Mouse (Mus musculus): Measurements from ENCODE around the gene Mmp8. TPM values are rescaled to one million over a fixed set of nuclear protein-coding genes. Genes with fewer than 3 reads are reported as not detected.
A peak's percentile ranks its signal among the peaks of the same experiment; 100 is the strongest.

Mmp8 gene
- total RNA-seq (2021) = 1 to 10 TPM; 1.1 to 2.6 TPM
- long read RNA-seq, experiment 1, partial matches to known transcripts = 0 of 5 reads
- long read RNA-seq, experiment 1, other reads (novel, unspliced or antisense) = 2 of 5 reads
- long read RNA-seq, experiment 2, partial matches to known transcripts = 0 of 2 reads
- long read RNA-seq, experiment 2, other reads (novel, unspliced or antisense) = 1 of 2 reads

DNA sequence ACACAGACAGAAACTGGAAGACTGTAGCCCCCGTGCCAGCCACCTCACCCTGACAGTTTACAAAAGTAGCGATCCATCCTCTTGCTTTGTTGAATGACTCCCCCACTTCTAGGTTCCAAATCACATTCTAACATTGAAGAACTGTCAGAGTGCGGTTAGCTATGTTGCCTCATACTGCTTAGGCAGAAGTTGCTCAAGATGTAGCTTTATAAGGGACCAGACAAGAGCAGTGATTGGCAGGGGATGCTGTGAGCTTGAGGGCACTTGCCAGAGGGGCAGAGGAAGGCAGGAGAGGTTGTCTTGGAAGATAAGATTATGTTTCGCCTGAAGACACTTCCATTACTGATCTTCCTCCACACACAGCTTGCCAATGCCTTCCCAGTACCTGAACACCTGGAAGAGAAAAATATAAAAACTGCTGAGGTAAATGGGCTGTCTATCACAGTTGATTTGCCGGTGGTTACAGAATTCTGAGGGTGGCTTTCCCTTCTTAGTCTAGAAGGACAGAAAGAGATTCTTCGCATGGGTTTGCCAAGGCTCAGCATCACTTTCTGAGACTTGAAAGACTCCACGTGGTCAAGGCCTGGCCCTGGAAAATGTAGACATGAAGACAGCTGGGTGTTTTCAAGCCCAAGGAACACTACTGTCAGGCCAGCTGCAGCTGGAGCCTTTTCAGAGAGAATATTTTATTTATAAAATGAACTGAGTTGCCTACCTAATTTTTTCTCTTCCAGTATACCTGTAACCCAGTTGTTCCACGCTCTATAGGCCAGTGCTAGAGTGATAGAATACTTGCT lies at the start of gene Mmp8:
Gene Mmp8 (plus strand): TSS at position 236 of the 797 bp plus-strand sequence.
- DNase-seq = no peak

DNA sequence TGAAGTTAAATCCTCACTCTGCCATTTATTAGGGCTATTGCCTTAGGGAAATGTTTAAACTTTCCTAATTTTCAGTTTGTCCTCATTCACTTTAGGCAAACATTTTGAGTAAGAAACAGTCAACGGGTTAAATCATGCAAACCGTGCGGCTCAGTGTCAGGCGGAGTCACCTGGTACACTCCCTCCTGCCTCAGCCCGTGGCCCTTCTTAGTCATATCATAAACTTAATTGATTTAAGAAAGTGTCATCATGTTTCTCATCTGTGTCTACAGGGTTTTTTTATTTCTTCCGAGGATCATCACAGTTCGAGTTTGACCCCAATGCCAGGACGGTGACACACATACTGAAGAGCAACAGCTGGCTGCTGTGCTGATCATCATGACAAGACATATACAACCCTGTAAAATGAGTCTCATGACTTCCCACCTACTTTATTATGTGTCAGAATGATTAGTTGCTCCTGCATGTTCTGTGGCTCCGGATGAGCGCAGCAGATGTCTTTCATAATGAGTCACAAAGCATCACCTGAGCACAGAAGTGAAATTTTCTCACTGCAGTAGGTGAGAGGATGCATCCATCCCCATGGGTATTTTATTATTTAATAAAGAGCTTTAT lies 48.5 kb upstream of the Mmp8 start:
- DNase-seq = no peak

DNA sequence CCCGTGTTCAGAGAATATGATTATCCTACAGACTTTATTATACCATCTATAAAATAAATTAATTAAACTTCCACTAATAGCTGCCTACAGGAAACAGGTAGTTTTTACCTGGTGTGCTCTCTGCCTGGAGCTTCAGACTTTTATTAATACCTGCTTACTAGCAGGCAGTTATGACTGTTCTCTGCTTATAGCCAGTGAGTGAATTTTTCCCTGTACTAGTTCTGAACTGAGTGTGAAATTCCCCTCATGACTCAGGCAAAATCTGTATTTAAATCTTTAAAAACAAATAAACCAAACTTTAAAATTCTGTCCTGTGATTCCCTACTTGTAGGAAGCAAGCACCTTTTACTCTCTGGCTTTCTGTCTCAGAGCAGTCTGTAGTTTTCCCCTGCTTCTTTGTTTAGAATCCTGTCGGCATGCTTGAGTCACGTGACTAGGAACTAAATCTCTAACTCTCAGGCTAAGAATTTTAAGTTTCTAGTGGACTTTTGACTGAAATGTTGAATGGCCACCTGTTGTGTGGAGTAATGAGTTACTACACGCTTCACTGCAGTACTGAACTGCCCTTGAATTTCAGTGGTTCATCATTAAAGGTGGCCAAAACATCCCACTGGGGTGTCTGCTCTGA lies 40.2 kb upstream of the Mmp8 start:
- DNase-seq = no peak

DNA sequence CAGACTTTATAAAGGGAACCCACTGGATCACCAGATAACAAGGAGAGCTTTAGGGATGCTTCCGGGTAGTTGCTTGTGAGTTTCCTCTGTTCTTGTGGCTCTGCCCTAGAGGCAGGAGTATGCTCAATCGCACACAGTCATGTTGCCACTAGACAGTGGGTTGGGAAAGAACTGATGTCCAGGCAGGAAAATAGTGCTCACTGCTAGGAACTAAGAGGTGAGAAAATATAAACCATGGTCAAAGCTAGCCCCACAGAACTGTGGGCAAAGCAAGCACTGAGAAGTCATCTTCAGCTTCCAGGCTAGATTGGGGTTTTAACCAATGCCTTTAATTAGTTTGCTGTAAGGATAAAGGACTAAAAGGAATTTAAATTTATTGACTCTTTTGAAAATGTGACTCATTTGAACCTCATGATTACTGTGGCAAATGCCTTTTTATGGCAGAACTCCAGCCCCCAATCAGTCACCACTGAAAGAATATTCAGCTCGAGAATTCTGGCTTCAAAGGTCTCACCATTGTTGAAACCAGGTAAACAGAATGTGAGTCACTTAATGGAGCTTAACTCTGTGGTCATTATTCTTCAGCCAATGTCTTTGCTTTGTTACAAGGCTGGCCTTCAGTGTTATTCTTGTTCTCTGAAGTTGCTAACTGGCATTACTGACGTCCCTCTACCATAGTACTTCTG lies 31.9 kb upstream of the Mmp8 start:
- DNase-seq = no peak

DNA sequence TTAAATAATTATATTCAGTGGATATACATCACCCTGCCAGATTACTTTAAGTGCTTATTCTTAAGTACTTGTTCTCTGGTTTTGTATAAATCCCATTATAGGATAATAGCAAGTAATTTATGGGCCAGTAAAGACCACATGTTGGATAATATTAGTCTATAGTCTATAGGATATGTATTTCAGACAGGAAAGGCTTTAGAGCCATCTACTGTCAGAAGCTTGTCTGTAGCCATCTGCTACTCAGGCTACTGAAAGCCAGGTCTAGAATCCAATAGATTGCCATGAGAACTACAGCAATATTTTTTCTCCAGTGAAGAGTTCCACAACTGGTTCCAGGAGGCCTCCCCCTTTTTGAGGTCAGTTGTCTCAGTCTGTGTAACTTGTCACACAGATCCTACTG lies 15.5 kb upstream of the Mmp8 start:
- no peak for DNase-seq

DNA sequence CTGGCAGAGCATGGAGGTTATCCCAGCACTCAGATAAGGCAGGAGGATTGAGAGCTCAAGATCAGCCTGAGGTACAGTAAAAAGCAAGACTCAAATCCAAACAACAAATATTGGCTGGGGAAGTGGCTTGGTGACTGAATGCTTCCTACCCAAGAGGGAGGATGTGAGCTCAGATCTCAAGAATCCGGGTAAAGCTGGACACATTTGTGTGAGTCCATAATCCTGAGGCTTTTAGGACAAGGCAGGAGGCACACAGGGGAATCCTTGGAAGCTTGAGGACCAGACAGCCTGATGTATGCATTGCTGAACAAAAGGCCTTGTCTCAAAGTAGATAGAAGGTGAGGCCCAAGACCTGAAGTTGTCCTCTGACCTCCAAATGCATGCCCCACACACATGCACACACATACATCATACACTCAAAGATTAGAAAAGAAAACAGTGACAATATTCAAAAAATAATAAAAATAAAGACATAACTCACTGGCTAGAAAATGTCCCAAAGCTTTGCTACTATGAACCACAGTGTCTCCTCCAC lies 13.3 kb upstream of the Mmp8 start:
- no peak for DNase-seq

DNA sequence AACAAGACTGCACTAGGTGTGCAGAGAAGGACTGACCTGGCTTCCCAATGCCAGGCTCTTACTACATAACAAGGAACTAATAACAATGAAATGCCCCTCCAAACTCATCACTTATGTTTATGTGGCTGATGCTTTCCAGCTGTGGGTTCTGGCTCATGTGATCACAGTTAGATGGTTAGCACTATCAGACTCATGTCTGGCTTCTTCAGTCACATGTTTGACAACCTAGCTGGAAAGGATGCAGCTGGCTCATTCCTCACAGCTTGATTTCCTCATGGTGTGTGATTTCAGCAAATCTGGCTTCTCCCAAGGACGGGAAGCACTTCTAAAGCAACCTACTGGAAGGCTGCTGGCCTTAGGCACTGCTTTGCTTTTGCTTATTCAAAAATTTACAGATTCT lies 12.8 kb upstream of the Mmp8 start:
- DNase-seq = no peak

DNA sequence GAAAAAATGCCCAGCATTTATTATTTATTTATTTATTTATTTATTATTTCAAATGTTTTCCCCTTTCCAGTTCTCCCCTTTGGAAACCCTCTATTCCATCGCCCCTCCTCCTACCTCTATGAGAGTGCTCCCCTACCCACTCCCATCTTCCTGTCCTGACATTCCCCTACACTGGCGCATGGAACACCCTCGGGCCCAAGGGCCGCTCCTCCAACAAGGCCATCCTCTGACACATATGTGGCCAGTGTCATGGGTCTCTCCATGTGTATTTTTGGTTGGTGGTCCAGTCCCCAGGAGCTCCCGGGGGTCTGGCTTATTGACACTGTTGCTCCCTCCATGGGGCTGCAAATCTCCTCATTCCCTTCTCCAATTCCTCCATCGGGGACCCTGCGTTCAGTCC lies 12.3 kb upstream of the Mmp8 start:
- DNase-seq = no peak

DNA sequence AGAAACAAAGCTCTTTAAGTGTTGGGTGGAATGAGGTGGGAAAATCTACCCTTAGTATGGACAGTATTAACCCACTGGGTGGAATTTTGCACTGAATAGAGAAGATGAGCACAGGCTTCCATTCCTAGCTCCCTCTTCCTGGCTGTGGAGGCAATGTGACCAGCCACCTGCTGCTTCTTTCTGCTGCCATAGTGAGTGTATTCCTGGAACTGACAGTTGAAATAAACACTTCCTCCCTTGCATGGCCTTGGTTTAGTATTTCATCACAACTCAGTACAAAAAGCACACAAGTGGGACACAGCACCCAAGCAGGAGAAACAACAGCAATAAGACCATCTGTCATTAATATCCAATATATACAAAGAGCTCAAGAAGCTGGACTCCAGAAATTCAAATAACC lies 6.3 kb upstream of the Mmp8 start:
- no peak for DNase-seq

DNA sequence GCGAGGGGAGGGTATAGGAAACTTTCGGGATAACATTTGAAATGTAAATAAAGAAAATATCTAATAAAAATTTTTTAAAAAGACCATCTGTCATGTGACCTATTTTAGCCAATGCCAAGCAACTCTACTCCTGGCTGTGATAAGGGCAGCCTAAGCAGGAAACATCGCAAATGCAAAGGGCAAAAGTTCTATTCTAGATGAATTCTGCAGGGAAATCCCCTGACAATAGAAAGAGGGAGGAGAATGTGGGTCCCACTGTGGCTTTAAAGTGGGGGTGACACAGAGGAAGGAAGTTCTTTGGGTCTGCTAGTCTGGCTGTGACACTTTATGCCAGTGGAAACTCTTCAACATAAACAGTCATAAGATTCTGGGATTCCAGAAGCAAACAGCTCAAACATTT lies 4.7 kb upstream of the Mmp8 start:
- DNase-seq = no peak

DNA sequence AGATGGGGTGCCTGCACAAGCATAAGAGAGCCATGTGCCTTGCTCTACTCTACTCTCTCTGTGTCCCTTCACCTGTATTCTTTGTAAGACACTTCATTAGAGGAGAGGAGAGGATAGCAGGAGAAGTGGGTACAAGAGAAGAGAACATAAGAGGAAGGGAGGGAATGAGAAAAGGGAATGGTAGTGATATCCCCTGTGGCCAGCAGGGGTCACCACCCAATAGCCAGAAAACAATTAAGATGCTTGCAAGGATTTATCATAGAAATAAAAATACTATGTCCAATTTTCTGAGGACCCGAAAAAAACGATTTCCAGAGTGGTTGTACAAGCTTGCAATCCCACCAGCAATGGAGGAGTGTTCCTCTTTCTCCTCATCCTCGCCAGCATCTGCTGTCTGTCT lies 3.9 kb upstream of the Mmp8 start:
- DNase-seq = peak; percentile 52

DNA sequence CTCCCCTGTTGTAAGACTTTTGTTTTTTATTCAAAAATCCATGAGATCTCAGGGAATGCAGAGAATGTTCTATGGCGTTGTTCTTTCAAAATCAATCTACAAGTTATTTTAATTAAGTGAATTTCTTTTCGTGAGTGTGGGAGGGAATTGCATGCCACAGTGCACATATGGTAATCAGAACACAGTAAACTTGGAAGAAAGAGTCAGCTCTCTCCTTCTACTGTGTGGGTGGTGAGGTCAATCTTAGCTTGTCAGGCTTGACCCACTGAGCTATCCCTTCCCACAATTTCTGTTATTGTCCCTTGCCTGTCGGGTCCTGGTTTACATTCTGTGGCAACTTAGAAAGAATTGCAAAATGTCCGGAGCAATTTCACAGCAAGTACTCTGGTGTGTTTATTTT lies 1.8 kb downstream of the Mmp8 start:
- no peak for DNase-seq

DNA sequence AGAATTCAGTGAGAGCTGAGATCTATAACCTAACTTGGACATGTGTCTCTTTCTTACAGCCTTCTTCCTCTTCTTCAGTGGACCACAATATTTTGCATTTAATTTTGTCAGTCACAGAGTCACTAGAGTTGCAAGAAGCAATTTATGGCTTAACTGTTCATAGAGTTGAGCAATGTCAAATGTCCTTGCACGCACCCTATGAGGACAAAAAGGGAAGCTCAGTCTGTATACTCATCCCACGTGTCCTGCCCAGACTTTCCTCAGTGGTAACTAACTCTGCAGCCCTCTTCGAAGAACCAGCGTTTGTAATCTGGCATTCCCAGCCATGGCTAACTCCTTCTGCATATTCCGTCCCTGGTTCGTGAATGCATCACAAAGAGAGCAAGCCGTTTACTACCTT lies 9.1 kb downstream of the Mmp8 start:
- DNase-seq = peak; percentile 7

DNA sequence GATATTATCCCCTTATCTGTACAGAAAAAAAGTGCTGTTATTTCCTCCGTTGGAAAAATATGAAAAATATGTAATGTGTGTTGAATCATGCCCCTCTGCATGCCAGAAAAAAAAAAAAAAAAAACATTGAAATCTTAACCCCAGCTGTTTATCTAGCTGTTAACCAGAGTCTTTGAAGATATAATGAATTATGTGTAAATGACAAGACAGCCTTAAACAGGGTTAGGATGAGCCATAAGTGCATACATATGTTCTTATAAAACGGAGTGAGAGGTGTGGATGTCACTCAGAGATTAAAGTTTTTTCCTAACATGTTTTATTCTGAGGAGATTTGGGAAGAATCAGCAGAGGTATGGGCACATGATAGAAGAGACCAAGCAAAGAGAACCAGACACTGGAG lies 9.7 kb downstream of the Mmp8 start:
- DNase-seq = no peak

DNA sequence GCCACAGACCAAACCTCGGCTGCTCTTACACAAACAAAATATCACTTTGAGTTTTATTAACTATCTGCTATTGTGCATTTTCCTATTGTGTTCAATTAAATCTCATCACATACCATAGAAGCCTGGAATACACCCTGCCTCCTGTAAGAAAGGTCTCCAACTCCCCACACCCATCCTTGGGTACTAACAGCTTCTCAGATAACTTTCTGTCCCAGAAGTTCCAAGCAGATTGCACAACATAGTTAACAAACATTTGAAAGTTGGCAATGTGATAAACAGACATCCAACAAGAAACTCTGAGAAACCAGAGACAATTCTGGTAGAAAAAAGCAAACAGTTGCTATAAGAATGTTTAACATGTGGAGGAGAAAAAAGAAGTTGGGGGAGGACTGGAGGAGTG lies 12.2 kb downstream of the Mmp8 start:
- DNase-seq = no peak

DNA sequence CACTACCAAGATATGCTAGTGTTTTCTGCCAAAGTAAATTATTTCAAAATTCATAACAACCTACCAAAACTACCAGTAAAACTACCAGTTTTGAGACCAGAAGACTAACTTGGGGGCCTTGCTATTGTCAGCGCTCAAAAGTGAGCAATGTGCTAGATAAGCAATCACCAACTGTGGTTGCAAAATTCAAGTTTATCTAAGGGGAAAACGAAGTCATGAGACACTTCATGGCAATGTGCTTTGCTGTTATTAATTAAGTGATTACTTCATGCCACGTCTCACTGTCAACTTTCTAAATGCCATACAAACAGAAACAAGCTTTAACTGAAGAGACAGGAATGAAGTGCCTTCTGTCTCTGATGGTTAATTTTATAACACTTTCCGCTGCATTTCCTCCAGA lies 12.9 kb downstream of the Mmp8 start, which contains the start of gene Mmp27:
Gene Mmp27 (plus strand): TSS at position 235 of the 400 bp plus-strand sequence.
- no peak for DNase-seq

DNA sequence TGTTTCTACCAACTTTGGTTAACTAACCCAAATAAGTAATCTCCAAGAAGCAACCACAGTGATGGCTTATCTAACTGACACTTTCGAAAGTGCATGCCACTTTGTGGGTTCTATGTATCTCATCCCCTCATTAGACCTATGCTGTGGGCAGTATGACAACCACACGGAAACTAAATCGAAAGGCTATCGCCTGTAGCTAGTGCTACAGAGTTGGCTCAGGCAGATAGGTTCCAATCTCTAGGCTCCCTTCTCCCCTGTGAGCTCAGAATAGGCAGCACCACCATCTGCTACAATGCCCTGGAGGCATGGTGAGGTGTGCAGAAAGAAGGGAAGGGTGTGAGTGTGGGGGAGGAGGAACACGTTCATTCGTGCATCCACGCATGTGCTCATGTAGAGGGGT lies 13.9 kb downstream of the Mmp8 start:
- DNase-seq = no peak

DNA sequence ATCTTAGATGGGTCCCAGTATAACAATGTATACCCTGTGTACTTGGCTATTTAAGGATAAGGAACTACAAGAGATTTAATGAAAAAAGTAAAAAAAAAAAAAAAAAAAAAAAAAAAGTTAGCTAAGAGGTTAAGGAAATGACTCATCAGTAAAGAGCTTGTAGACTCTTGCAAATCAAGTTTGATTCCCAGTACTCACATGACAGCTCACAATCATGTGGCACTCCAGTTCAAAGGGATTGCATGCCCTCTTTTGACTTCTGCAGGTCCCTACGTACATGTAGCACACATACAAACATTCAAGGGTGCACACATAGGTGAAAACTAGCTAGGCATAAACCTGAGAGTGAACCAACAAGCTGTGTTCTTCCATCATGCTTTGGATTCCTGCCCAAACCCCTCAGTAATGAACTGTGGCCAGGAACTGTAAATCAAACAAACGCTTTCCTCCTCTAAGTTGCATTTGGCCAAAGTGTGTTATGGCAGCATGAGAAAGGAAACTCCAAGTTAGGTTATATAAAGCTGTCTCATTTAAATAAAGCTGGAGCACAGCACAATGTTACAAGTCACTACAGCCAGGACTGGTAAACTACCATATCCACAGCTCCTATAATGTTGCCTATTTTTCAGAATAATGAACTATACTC lies 14.5 kb downstream of the Mmp8 start:
- DNase-seq = no peak

DNA sequence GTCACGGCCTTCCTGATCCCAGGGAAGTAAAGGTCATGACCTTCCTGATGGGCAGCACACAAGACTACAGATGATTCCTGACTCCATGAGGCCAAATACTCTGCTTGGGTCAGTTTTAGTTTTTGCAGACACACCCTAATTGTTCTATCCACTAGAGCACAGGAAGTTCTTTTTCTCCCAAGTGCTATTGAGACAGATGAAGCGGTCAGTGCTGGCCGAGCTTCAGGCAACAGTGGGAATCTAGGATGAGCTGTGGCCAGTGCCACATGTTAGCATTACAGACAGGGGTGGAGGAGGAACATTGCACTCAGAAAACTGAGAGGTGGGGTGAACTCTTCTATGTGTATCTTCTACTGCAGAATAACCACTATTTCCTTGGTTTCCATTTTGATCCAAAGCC lies 17.3 kb downstream of the Mmp8 start:
- no peak for DNase-seq

DNA sequence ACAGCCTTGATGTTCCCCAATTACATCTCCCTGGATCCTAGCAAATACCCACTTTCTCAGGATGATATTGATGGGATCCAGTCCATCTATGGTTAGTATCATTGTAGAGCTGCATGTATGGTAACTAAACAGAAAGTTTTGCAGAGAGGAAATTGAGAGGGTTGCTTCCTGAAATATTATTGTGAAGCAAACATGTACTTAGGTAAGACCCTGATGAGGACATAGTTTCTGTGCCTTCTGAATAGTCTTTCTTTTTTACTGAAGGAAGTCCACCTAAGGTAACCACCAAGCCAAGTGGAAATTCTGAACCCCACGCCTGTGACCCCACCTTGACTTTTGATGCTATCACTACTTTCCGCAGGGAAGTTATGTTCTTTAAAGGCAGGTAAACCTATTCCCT lies 19.1 kb downstream of the Mmp8 start:
- DNase-seq = no peak

DNA sequence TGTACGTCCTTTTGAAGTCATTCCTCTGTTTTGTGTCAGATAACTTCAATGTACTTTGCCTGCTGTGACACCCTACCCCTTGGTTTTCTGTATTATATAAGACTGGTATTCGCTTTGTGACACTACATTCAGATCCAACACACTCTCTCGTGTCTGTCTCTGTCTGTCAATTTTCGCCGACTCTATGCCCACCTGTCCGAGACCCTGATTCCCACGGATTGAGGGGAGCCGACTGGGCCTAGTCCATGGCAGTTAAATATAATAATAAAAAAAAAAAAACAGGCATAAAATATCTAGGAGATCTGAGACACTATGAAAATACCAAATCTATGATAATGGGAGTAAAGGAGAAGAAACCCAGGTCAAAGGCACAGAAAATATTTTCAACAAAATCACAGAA lies 31.8 kb downstream of the Mmp8 start:
- no peak for DNase-seq

DNA sequence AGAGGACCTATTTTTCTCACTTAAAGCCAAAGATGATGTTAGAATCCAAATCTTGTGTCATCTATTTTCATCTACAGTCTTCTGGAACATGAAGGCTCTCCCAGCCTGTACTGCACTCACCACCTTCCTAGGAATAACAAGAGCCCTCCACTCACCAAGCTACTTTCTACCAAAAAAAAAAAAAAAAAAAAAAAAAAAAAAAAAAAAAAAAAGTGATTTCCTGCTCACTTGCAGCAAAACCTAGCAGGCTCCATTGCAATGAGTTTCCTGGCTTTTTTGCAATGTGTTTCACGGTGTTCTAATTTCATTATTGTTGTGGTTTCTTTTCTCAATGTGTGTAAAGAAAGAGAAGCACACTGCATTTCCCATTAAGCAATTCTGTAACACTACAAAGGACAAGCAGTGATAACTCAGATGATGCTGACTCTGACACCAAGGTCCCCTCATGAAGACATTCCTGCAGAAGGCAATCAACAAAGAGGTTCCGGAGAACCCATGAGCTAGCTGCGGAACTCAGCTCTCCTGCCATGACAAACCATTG lies 35.1 kb downstream of the Mmp8 start:
- no peak for DNase-seq
